Mouse (Mus musculus): Measurements from ENCODE around the gene Eif4ebp2.

Gene Eif4ebp2

GRCm38 (mm10) chr10:61452645-61453044 lies at the start of gene Eif4ebp2:
TSS of gene Eif4ebp2 (minus strand) at chr10:61452661.
- DNase-seq (ENCODE audit: low spot score in 2 of 2) = peak; percentile 97 to 100

DNA sequence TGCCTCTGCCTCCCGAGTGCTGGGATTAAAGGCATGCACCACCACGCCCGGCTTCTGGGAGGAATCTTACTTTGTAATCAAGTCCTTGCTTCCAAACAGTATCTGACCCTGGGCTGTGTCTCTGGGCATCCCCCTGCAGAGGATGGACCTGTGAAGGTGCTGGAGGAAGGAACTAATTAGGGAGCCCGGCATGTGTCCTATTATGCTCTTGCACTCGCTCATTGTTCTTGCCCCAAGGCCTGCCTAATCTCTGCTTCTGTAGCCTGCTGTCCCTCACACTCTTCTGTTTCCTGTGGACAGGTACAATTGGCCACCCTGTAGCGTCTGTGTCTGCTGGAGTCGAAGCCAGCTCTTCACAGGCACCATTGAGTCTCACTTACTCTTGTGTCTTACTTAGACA lies 48.3 kb upstream of the Eif4ebp2 start:
- DNase-seq (ENCODE audit: low spot score in 2 of 2) = no peak

DNA sequence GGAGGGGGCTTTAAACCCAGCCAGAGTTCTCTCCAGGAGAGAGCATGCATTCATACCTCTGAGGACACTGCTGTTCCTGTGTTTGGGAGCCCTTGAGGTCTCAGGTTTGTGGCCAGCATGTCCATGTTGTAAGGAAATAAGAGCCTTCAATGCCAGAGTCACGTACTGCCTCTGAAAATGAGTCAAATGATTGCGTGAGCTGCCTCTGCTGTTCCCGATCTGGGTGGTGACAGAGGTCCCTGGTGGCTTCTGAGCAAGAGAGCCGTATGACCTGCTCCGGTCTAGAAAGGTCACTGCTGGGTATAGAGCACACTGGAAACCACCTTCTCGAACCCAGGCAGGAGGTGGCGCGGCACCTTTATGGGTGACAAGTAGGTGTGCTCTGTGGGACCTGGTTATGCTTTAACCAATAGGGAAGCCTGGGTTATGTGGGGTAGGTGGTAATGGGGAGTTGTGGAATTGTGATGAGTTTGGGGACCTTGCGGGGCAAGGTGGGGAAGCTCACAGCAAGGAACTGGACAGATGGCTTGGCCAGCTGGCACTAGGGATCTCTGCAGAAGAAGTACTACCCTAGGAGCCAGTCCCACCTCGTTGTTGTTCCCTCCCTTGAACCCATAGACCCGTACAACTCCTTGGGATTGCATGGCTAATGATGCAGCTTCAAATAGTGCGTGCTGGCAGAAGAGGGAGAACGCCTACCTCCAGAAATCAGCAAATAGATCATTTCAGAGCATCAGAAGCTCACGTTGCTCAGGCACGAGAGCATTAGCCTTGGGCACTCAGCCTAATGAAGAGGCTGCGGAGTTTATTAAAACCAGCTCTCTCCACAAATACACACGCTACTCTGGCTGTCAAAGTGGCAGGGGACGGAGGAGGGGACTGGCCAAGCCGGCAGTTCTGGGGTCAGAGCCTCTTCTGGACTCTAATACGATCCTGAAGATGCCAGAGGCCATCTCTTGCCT lies 47.3 kb upstream of the Eif4ebp2 start:
- no peak for DNase-seq (ENCODE audit: low spot score in 2 of 2)

GRCm38 (mm10) chr10:61496231-61496630 lies 43.8 kb upstream of the Eif4ebp2 start:
- DNase-seq (ENCODE audit: low spot score in 2 of 2) = no peak

- DNase-seq (ENCODE audit: low spot score in 2 of 2) = no peak
These were observed 43.0 kb upstream of the Eif4ebp2 start for GRCm38 (mm10) chr10:61495461-61495860.

- DNase-seq (ENCODE audit: low spot score in 2 of 2) = peak; percentile 72 to 83
These were observed 39.6 kb upstream of the Eif4ebp2 start for GRCm38 (mm10) chr10:61492040-61492439.

DNA sequence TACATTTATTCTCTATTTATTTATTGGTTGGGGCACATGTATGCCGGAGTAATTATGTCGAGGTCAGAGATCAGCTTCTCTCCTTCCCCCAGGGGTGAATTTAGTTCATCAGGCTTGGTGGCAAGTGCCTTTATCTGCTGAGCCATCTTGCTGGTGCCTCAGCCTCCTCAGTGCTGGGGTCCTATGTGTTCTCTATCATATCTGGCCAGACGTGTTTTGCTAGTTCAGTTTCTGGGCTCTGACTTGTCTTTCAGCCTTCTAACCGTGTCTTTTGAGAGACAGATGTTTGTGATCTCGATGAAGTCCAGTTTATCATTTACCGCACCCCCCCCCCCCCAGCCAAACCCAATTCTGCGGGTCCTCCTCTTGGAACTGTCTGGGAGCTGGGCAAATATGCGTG lies 39.1 kb upstream of the Eif4ebp2 start:
- no peak for DNase-seq (ENCODE audit: low spot score in 2 of 2)

DNA sequence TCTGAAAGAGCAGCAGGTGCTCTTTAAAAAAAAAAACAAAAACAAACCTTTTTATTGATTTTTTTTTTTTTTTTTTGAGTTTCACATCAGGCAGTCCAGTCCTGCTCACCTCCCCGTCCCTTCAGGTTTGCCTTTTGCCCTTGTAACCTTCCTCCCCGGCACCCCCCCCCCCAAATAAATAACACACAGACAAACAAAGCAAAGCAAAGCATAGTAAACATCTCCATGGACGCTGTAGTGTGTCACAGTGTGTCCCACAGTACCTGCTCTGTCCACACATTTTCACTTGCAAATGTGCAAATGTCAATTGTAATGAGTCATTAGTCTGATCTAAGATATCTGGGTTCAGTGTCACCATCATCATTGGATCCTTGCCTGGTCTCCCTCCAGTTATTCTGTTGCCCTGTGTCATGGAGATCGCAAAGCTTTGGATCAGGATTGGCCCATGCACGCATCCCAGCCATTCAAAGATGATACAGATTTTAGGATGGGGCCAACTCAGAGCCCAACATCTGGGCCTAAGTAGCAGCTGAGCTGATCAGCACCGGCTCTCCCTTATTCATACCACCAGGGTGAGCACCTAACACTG lies 36.2 kb upstream of the Eif4ebp2 start:
- DNase-seq (ENCODE audit: low spot score in 2 of 2) = no peak

DNA sequence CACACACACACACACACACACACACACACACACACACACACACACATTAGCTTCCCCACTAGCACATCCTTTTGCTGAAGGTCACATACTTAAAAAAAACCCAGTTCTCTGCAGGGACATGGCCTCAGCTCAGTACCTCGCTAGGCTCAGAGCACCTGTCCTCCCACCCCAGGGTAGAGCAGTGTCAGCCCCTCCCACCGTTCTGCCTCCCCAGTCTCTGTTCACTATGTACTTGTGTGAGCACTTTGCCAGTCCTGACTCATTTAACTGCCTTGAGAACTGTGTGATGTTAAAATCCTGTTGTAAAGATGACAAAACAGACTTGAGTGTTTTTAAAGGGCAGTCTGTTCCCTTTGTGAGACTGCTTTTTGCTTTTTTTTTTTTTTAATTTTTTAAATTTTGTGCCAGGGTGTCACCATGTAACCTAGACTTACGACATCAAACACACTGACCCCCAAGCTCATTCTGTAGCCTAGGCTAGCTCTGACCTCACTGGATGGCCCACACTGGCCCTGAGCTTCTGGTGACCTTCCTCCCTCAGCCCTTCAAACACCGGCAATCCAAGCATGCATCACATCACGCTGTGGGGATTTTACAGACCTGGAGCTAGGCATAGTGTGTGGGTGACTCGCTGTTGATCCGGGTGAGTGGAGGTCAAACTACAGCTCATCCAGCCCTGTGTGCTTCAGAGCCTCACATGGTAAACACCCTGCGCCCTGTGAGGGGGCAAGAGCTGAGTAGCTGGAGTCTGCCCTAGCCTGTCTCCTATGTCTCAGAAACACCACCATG lies 34.3 kb upstream of the Eif4ebp2 start:
- no peak for DNase-seq (ENCODE audit: low spot score in 2 of 2)

- DNase-seq (ENCODE audit: low spot score in 2 of 2) = no peak
These were observed 32.3 kb upstream of the Eif4ebp2 start for GRCm38 (mm10) chr10:61484801-61485200.

GRCm38 (mm10) chr10:61482771-61483170 lies 30.3 kb upstream of the Eif4ebp2 start:
- DNase-seq (ENCODE audit: low spot score in 2 of 2) = no peak

- no peak for DNase-seq (ENCODE audit: low spot score in 2 of 2)
These were observed 28.0 kb upstream of the Eif4ebp2 start for GRCm38 (mm10) chr10:61480488-61480887.

- DNase-seq (ENCODE audit: low spot score in 2 of 2) = no peak
These were observed 27.5 kb upstream of the Eif4ebp2 start for GRCm38 (mm10) chr10:61479927-61480326.

- no peak for DNase-seq (ENCODE audit: low spot score in 2 of 2)
These were observed 27.0 kb upstream of the Eif4ebp2 start for GRCm38 (mm10) chr10:61479461-61479860.

DNA sequence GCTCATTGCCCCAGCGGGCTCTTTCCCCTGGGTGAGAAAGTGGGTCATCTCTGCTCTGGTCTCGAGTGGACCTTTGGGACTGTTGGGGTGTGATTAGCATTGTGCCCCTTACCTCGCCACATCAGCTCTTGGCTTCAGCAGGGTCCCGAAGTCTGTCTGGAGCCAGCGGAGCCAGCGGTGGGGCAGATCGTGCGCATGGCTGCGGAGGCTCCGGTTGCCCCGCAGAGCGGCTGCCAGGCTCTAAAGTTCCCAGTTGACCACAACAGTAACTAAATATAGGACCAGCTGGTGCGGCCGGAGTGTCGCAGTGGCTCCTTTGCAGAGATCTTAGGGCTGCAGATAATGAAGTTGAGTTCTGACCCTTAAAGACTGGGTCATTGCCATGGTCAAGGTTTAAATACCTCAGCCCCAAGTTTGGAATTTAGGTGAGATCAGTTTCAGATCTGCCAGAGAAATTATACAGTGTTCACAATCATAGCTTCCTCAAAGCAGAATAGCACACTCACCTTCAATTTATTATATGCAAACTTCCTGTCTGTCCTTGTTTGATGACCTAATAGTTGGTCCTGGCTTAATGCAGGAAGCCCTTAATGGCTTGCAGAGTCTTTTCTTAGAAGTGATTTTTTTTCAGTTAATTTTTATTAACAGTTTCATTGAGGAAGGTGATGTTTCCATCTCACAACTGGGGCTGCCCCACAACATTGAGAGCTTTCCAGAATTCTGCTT lies 24.1 kb upstream of the Eif4ebp2 start:
- DNase-seq (ENCODE audit: low spot score in 2 of 2) = no peak

DNA sequence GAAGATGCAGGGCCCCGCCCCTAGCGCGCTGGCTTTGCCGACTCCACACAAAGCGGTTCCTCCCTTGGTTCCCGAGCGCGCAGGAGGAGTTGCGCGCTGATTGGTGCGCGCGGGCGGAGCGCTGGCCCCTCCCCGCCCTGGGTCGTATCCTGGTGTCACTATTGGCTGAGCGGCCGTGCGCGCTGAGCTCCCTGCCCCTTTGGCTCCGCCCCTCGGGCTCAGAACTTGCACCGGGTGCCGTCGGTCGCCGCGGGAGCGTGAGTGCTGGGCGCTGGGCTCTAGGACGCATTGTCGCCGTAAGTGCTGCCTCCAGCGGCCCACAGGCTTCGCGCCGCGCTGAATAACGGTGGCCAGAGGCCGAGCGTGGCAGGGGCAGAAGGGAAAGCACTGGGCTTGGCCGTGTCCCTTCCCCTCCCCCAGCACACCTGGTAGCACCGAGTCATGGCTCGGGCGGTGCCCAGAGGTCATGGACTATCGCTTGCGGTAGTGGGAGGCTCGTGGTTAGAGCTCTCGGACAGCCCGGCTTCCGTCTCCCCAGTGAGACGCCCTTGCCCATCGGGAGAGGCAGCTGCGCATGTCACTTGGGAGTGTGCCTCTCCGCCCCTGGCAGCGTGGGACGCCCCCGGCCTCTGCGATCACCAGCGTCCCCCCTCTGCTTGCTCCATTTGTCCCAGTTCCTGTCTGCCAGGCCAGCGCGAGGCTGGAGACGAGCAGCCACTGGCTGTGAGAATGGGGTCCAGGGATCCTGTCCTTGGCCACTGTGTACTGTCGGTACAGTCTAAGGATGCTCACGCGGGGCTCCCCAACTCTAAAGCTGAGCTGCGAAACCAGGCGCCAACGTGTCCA lies 23.4 kb upstream of the Eif4ebp2 start, which contains the start of gene Lrrc20:
Gene Lrrc20, plus strand, starts transcription at position 208 of the 846 bp plus-strand sequence.
- DNase-seq (ENCODE audit: low spot score in 2 of 2) = peak; percentile 88 to 89

DNA sequence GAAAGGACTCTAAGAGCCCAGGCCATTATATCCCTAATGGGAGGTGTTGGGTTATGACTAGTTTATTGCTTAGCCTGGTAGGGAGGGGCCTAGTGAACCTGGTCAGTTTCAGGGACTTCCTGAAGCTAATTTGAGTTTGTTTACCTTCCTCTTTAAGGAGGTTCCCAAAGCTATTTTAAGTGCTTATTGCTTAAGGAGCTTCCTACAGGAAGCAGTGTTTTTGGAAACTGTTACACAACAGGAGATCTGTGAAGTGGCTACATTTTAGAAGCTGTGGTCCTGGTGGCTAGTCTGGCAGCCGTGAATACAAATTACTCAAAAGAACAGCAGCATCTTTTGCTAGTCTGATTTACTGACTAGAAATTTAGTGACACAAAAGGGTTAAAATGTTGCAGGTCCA lies 21.9 kb upstream of the Eif4ebp2 start:
- no peak for DNase-seq (ENCODE audit: low spot score in 2 of 2)

DNA sequence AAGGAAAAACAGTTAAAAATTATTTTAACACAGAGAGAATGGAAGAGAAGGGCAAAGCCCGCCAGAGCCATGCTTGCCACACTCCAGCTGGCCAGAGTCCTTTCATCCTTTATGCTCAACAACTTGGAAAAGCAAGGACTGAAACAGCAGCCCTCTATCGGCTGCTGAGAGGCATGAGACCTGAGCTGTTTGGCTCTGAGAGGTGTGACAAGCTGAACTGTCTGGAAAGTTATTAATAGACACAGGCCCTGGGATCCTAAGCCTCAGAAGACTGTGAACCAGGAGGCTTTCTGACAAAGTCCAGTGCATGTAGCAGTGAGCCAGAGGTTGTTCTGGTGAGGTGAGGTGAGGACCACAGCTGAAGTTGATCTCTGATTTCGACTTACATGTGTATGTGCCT lies 21.2 kb upstream of the Eif4ebp2 start:
- DNase-seq (ENCODE audit: low spot score in 2 of 2) = no peak

DNA sequence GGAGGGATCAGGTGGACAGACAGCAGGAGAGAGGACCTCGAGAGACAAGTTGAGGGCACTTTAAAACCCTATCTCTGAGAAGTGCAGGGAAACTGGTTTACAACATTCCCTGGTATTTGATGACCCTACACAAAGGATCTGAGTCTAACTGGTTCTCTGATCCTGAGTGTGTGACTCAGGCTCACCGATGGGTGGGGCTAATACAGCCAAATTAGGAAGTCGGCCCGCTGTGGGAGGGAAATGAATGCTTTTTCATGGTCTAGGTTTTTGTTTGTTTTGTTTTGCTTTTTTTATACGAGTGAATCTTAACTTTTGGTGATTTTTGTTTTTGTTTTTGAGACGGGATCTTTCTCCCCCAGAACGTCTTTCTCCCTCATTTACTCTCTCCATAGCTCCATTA lies 16.4 kb upstream of the Eif4ebp2 start:
- DNase-seq (ENCODE audit: low spot score in 2 of 2) = no peak

GRCm38 (mm10) chr10:61466873-61467272 lies 14.4 kb upstream of the Eif4ebp2 start:
- no peak for DNase-seq (ENCODE audit: low spot score in 2 of 2)

- DNase-seq (ENCODE audit: low spot score in 2 of 2) = no peak
These were observed 13.8 kb upstream of the Eif4ebp2 start for GRCm38 (mm10) chr10:61466242-61466641.

Measured in urinary bladder, postnatal 4 days (tissue).